Mouse (Mus musculus): ENCODE measurements around the gene Akt1. TPM values are rescaled to one million over a fixed set of nuclear protein-coding genes. Genes with fewer than 3 reads are reported as not detected.

Gene Akt1
- polyA plus RNA-seq (2015; fragmentation: Nextera tagmentation; extraction: Ambion mirVana) = 55.6 and 62.3 TPM in 2 replicates

GRCm38 (mm10) chr12:112674132-112675011 lies at the start of gene Akt1:
Gene Akt1 (minus strand): TSS chr12:112674884.
- Histone ChIP-seq H3K36me3 (ENCODE audit: control insufficient read depth, insufficient read depth, low read length) (peaks cover 6% of the 10 kb centered on the region), H3K4me1 (ENCODE audit: control insufficient read depth, insufficient read depth, low read depth, low read length) (peaks cover 48% of the 10 kb centered on the region), H3K9ac (ENCODE audit: low read depth, low read length) (peak within 1 kb of the TSS; percentile 100), H3K4me2 (ENCODE audit: low read length) (peak within 1 kb of the TSS; percentile 98), H3K27ac (ENCODE audit: low read depth, low read length) (peak within 1 kb of the TSS; percentile 94), H3K9me3 (ENCODE audit: control insufficient read depth, low read length) (no peaks in the 10 kb centered on the region), H3K27me3 (replicated peaks; ENCODE audit: control insufficient read depth, insufficient read depth, low read length) (peaks cover 2% of the 10 kb centered on the region; the same call in 1 of the 2 replicates), H3K4me3 (ENCODE audit: low read length) (peak within 1 kb of the TSS; percentile 96)
- ATAC-seq = peak; percentile 24
- under 1% methylated on average over 30 of the region's 70 CpGs for WGBS

GRCm38 (mm10) chr12:112724077-112724805 lies 49.6 kb upstream of the Akt1 start:
- no peak overlapping the region for H3K4me3 ChIP-seq (ENCODE audit: low read length)
- no peak for ATAC-seq
- peaks cover 28% of the 10 kb centered on the region for H3K4me1 ChIP-seq (ENCODE audit: control insufficient read depth, insufficient read depth, low read depth, low read length)
- H3K36me3 ChIP-seq (ENCODE audit: control insufficient read depth, insufficient read depth, low read length) = no peaks in the 10 kb centered on the region
- WGBS = 82% methylated on average over 11 of the region's 11 CpGs
- peak overlapping the region; percentile 14; the same call in 1 of the 2 replicates for H3K4me2 ChIP-seq (ENCODE audit: low read length)
- no peak overlapping the region for H3K9ac ChIP-seq (ENCODE audit: low read depth, low read length)
- no peaks in the 10 kb centered on the region for H3K9me3 ChIP-seq (ENCODE audit: control insufficient read depth, low read length)
- peaks cover 6% of the 10 kb centered on the region for H3K27me3 ChIP-seq (replicated peaks; ENCODE audit: control insufficient read depth, insufficient read depth, low read length)
- no peak overlapping the region for H3K27ac ChIP-seq (ENCODE audit: low read depth, low read length)

- WGBS = 86% methylated on average over 6 of the region's 6 CpGs
- peak overlapping the region; percentile 89 for H3K4me3 ChIP-seq (ENCODE audit: low read length)
- peak overlapping the region; percentile 82 for H3K9ac ChIP-seq (ENCODE audit: low read depth, low read length)
- H3K9me3 ChIP-seq (ENCODE audit: control insufficient read depth, low read length) = no peaks in the 10 kb centered on the region
- peak overlapping the region; percentile 88 for H3K4me2 ChIP-seq (ENCODE audit: low read length)
- no peak overlapping the region; the same call in 1 of the 2 replicates for H3K27ac ChIP-seq (ENCODE audit: low read depth, low read length)
- peaks cover 28% of the 10 kb centered on the region for H3K4me1 ChIP-seq (ENCODE audit: control insufficient read depth, insufficient read depth, low read depth, low read length)
- peaks cover 6% of the 10 kb centered on the region for H3K27me3 ChIP-seq (replicated peaks; ENCODE audit: control insufficient read depth, insufficient read depth, low read length)
- no peak for ATAC-seq
- H3K36me3 ChIP-seq (ENCODE audit: control insufficient read depth, insufficient read depth, low read length) = no peaks in the 10 kb centered on the region
Observed at GRCm38 (mm10) chr12:112723445-112723844, 48.8 kb upstream of the Akt1 start.

- Histone ChIP-seq H3K4me3 (ENCODE audit: low read length) (peak overlapping the region; percentile 89), H3K9ac (ENCODE audit: low read depth, low read length) (peak overlapping the region; percentile 82), H3K4me2 (ENCODE audit: low read length) (peak overlapping the region; percentile 88), H3K4me1 (ENCODE audit: control insufficient read depth, insufficient read depth, low read depth, low read length) (peaks cover 28% of the 10 kb centered on the region), H3K36me3 (ENCODE audit: control insufficient read depth, insufficient read depth, low read length) (no peaks in the 10 kb centered on the region), H3K27ac (ENCODE audit: low read depth, low read length) (peak overlapping the region; percentile 74; the same call in 1 of the 2 replicates), H3K27me3 (replicated peaks; ENCODE audit: control insufficient read depth, insufficient read depth, low read length) (peaks cover 6% of the 10 kb centered on the region), H3K9me3 (ENCODE audit: control insufficient read depth, low read length) (no peaks in the 10 kb centered on the region)
- 15% methylated on average over 5 of the region's 5 CpGs for WGBS
- ATAC-seq = peak; percentile 29
Observed at GRCm38 (mm10) chr12:112723028-112723330, 48.3 kb upstream of the Akt1 start.

- H3K36me3 ChIP-seq (ENCODE audit: control insufficient read depth, insufficient read depth, low read length) = no peaks in the 10 kb centered on the region
- H3K4me1 ChIP-seq (ENCODE audit: control insufficient read depth, insufficient read depth, low read depth, low read length) = peaks cover 28% of the 10 kb centered on the region
- H3K4me2 ChIP-seq (ENCODE audit: low read length) = peak overlapping the region; percentile 88
- WGBS = under 1% methylated on average over 38 of the region's 75 CpGs
- H3K27me3 ChIP-seq (replicated peaks; ENCODE audit: control insufficient read depth, insufficient read depth, low read length) = peaks cover 6% of the 10 kb centered on the region
- peak; percentile 48 for ATAC-seq
- peak overlapping the region; percentile 82 for H3K9ac ChIP-seq (ENCODE audit: low read depth, low read length)
- H3K4me3 ChIP-seq (ENCODE audit: low read length) = peak overlapping the region; percentile 89
- H3K27ac ChIP-seq (ENCODE audit: low read depth, low read length) = peak overlapping the region; percentile 74
- H3K9me3 ChIP-seq (ENCODE audit: control insufficient read depth, low read length) = no peaks in the 10 kb centered on the region
Observed at GRCm38 (mm10) chr12:112722240-112723027, 47.8 kb upstream of the Akt1 start.

GRCm38 (mm10) chr12:112721424-112722239 lies 46.9 kb upstream of the Akt1 start:
- peaks cover 6% of the 10 kb centered on the region for H3K27me3 ChIP-seq (replicated peaks; ENCODE audit: control insufficient read depth, insufficient read depth, low read length)
- H3K27ac ChIP-seq (ENCODE audit: low read depth, low read length) = peak overlapping the region; percentile 74; the same call in 1 of the 2 replicates
- no peaks in the 10 kb centered on the region for H3K9me3 ChIP-seq (ENCODE audit: control insufficient read depth, low read length)
- WGBS = 3% methylated on average over 46 of the region's 69 CpGs
- H3K4me1 ChIP-seq (ENCODE audit: control insufficient read depth, insufficient read depth, low read depth, low read length) = peaks cover 28% of the 10 kb centered on the region
- peak overlapping the region; percentile 88 for H3K4me2 ChIP-seq (ENCODE audit: low read length)
- H3K9ac ChIP-seq (ENCODE audit: low read depth, low read length) = peak overlapping the region; percentile 82
- H3K4me3 ChIP-seq (ENCODE audit: low read length) = peak overlapping the region; percentile 89
- no peaks in the 10 kb centered on the region for H3K36me3 ChIP-seq (ENCODE audit: control insufficient read depth, insufficient read depth, low read length)
- peak; percentile 38 for ATAC-seq

GRCm38 (mm10) chr12:112720890-112721423 lies 46.3 kb upstream of the Akt1 start:
- peak overlapping the region; percentile 59 for H3K27ac ChIP-seq (ENCODE audit: low read depth, low read length)
- 38% methylated on average over 12 of the region's 12 CpGs for WGBS
- H3K36me3 ChIP-seq (ENCODE audit: control insufficient read depth, insufficient read depth, low read length) = no peaks in the 10 kb centered on the region
- no peak; the same call in 1 of the 2 replicates for ATAC-seq
- peaks cover 6% of the 10 kb centered on the region for H3K27me3 ChIP-seq (replicated peaks; ENCODE audit: control insufficient read depth, insufficient read depth, low read length)
- peaks cover 28% of the 10 kb centered on the region for H3K4me1 ChIP-seq (ENCODE audit: control insufficient read depth, insufficient read depth, low read depth, low read length)
- H3K9me3 ChIP-seq (ENCODE audit: control insufficient read depth, low read length) = no peaks in the 10 kb centered on the region
- H3K4me3 ChIP-seq (ENCODE audit: low read length) = peak overlapping the region; percentile 89
- H3K9ac ChIP-seq (ENCODE audit: low read depth, low read length) = peak overlapping the region; percentile 82
- peak overlapping the region; percentile 88 for H3K4me2 ChIP-seq (ENCODE audit: low read length)

- Histone ChIP-seq H3K4me3 (ENCODE audit: low read length) (peak within 1 kb of the TSS; percentile 89), H3K4me1 (ENCODE audit: control insufficient read depth, insufficient read depth, low read depth, low read length) (peaks cover 28% of the 10 kb centered on the region), H3K27me3 (replicated peaks; ENCODE audit: control insufficient read depth, insufficient read depth, low read length) (peaks cover 6% of the 10 kb centered on the region), H3K9me3 (ENCODE audit: control insufficient read depth, low read length) (no peaks in the 10 kb centered on the region), H3K27ac (ENCODE audit: low read depth, low read length) (peak within 1 kb of the TSS; percentile 59), H3K4me2 (ENCODE audit: low read length) (peak within 1 kb of the TSS; percentile 88), H3K36me3 (ENCODE audit: control insufficient read depth, insufficient read depth, low read length) (no peaks in the 10 kb centered on the region), H3K9ac (ENCODE audit: low read depth, low read length) (peak within 1 kb of the TSS; percentile 82)
- 72% methylated on average over 6 of the region's 6 CpGs for WGBS
- no peak for ATAC-seq
Observed at GRCm38 (mm10) chr12:112720216-112720615, 45.5 kb upstream of the Akt1 start, which contains the start of gene Cep170b. Gene Cep170b (plus strand): TSS chr12:112720455.

Measured in hindbrain, embryonic 16.5 days (tissue).